Mouse (Mus musculus) spleen, adult 2 months (tissue): Measurements from ENCODE around the gene Il4i1.

ENCODE experiments used
- CTCF ChIP-seq: fragments of 200-500 bp; IDR thresholded peaks from 2 replicates; pipeline ENCODE4 v1.5.1; 2011; ENCODE audit warnings: mild to moderate bottlenecking, inconsistent platforms; ENCODE audit not compliant: insufficient read depth, insufficient read length, insufficient replicate concordance; ENCODE audit errors: extremely low read depth
- POLR2A ChIP-seq: fragments of 200-500 bp; IDR thresholded peaks from 2 replicates; pipeline ENCODE4 v1.6.1; 2011; ENCODE audit warnings: low read depth, low read length, inconsistent platforms

GRCm38 (mm10) chr7:44826771-44827170, 10.6 kb downstream of the Il4i1 start:
- no peak for TF ChIP-seq POLR2A
- TF ChIP-seq CTCF: no peak
